In genomic region chr10:127266112-127267091, GRCm38 (mm10) we compare ENCODE assay signal across 8 mouse cellular contexts. TPM values are rescaled to one million over a fixed set of nuclear protein-coding genes. Genes with fewer than 3 reads are reported as not detected.
DNase-seq lines count a peak whose midpoint lies in the region; ATAC-seq and TF ChIP-seq lines count a peak whose summit lies in the region.

Dctn2 (plus strand) TSS chr10:127266368.

- H3K4me1 ChIP-seq in forebrain, embryonic 10.5 days: peaks cover 43% of the 10 kb centered on the region
- peaks cover 28% of the 10 kb centered on the region for H3K4me1 ChIP-seq in heart, embryonic 15.5 days (replicated peaks)
- peaks cover 6 to 15% of the 10 kb centered on the region in 2 experiments for H3K4me1 ChIP-seq in liver, embryonic 14.5 days (replicated peaks; ENCODE audit: control insufficient read depth in 2 of 2, insufficient read depth in 2 of 2, low read length in 1 of 2)
- H3K4me1 ChIP-seq in neural tube, embryonic 11.5 days (ENCODE audit: control insufficient read depth, insufficient read depth, low read length): peaks cover 16% of the 10 kb centered on the region
- peaks cover 6% of the 10 kb centered on the region for H3K4me1 ChIP-seq in stomach, postnatal 0 days (replicated peaks; ENCODE audit: control insufficient read depth, insufficient read depth)

- peak within 1 kb of the TSS; percentile 99 for H3K4me3 ChIP-seq in forebrain, embryonic 10.5 days
- peak within 1 kb of the TSS; percentile 99 for H3K4me3 ChIP-seq in heart, embryonic 15.5 days
- H3K4me3 ChIP-seq in liver, embryonic 14.5 days (ENCODE audit: insufficient read depth in 1 of 2, low read depth in 2 of 2, low read length in 2 of 2): peak within 1 kb of the TSS; percentile 82 to 97
- peak within 1 kb of the TSS; percentile 99 for H3K4me3 ChIP-seq in neural tube, embryonic 11.5 days (ENCODE audit: low read depth, low read length)
- H3K4me3 ChIP-seq in stomach, postnatal 0 days (ENCODE audit: low read depth, low read length): peak within 1 kb of the TSS; percentile 99

- peak within 1 kb of the TSS; percentile 85 for H3K4me2 ChIP-seq in heart, embryonic 15.5 days
- H3K4me2 ChIP-seq in liver, embryonic 14.5 days (ENCODE audit: low read depth): peak within 1 kb of the TSS; percentile 80
- peak within 1 kb of the TSS; percentile 94 for H3K4me2 ChIP-seq in neural tube, embryonic 11.5 days (ENCODE audit: low read depth)
- peak within 1 kb of the TSS; percentile 92 for H3K4me2 ChIP-seq in stomach, postnatal 0 days (replicated peaks; ENCODE audit: low read depth)

- peaks cover 38% of the 10 kb centered on the region for H3K27me3 ChIP-seq in forebrain, embryonic 10.5 days (ENCODE audit: poor library complexity, severe bottlenecking)
- H3K27me3 ChIP-seq in heart, embryonic 15.5 days: peaks cover 37% of the 10 kb centered on the region
- peaks cover 19% of the 10 kb centered on the region for H3K27me3 ChIP-seq in liver, embryonic 14.5 days (ENCODE audit: control insufficient read depth, insufficient read depth, low read length)
- peaks cover 9% of the 10 kb centered on the region for H3K27me3 ChIP-seq in neural tube, embryonic 11.5 days (ENCODE audit: control insufficient read depth, insufficient read depth, low read length)
- no peaks in the 10 kb centered on the region for H3K27me3 ChIP-seq in stomach, postnatal 0 days (ENCODE audit: control insufficient read depth, insufficient read depth, low read length)

- under 1% methylated on average over 70 of the region's 70 CpGs for WGBS in forebrain, embryonic 10.5 days
- under 1% methylated on average over 70 of the region's 70 CpGs for WGBS in heart, embryonic 15.5 days
- WGBS in liver, embryonic 14.5 days (ENCODE audit: insufficient replicate concordance): under 1% methylated on average over 70 of the region's 70 CpGs
- under 1% methylated on average over 67 of the region's 70 CpGs for WGBS in neural tube, embryonic 11.5 days
- WGBS in stomach, postnatal 0 days: under 1% methylated on average over 69 of the region's 70 CpGs

- H3K9ac ChIP-seq in heart, embryonic 15.5 days: peak within 1 kb of the TSS; percentile 100
- peak within 1 kb of the TSS; percentile 99 for H3K9ac ChIP-seq in liver, embryonic 14.5 days (replicated peaks)
- H3K9ac ChIP-seq in neural tube, embryonic 11.5 days (ENCODE audit: low read length): peak within 1 kb of the TSS; percentile 99
- peak within 1 kb of the TSS; percentile 100 for H3K9ac ChIP-seq in stomach, postnatal 0 days (ENCODE audit: low read length)

- peak within 1 kb of the TSS; percentile 98 for H3K27ac ChIP-seq in forebrain, embryonic 10.5 days
- peak within 1 kb of the TSS; percentile 93 for H3K27ac ChIP-seq in heart, embryonic 15.5 days
- peak within 1 kb of the TSS; percentile 80 for H3K27ac ChIP-seq in liver, embryonic 14.5 days
- peak within 1 kb of the TSS; percentile 87 for H3K27ac ChIP-seq in neural tube, embryonic 11.5 days (ENCODE audit: low read depth, low read length)
- H3K27ac ChIP-seq in stomach, postnatal 0 days (replicated peaks): peak within 1 kb of the TSS; percentile 95

- peak; percentile 67 for TF ChIP-seq EP300 in liver, embryonic 14.5 days (IDR thresholded peaks at IDR 0.05; ENCODE audit: low read depth)
- peak; percentile 97 for TF ChIP-seq EP300 in stomach, postnatal 0 days (optimal IDR thresholded peaks at IDR 0.05)

- no peaks in the 10 kb centered on the region for H3K9me3 ChIP-seq in forebrain, embryonic 10.5 days
- no peaks in the 10 kb centered on the region for H3K9me3 ChIP-seq in heart, embryonic 15.5 days (replicated peaks)
- H3K9me3 ChIP-seq in liver, embryonic 14.5 days (ENCODE audit: control insufficient read depth, low read length): no peaks in the 10 kb centered on the region
- no peaks in the 10 kb centered on the region for H3K9me3 ChIP-seq in neural tube, embryonic 11.5 days (ENCODE audit: control insufficient read depth, low read length)
- no peaks in the 10 kb centered on the region for H3K9me3 ChIP-seq in stomach, postnatal 0 days (ENCODE audit: control insufficient read depth, low read length)

- no peak; the same call in 1 of the 2 replicates for TF ChIP-seq CTCF in liver, embryonic 14.5 days (IDR thresholded peaks at IDR 0.05; ENCODE audit: low read depth)
- peak; percentile 37 for TF ChIP-seq CTCF in stomach, postnatal 0 days (IDR thresholded peaks at IDR 0.05; ENCODE audit: low read depth)

- ATAC-seq in heart, embryonic 15.5 days (replicated peaks; ENCODE audit: insufficient number of reproducible peaks, insufficient read depth, low FRiP score, low read depth): peak; percentile 98
- ATAC-seq in liver, embryonic 14.5 days (ENCODE audit: insufficient read depth): peak; percentile 97
- ATAC-seq in neural tube, embryonic 11.5 days (ENCODE audit: insufficient read depth, low FRiP score, low TSS enrichment): peak; percentile 95
- ATAC-seq in stomach, postnatal 0 days (ENCODE audit: low FRiP score, low TSS enrichment): peak; percentile 99

- peak; percentile 96 for DNase-seq in CD4-positive, CD25-positive, alpha-beta regulatory T cell, adult 2 months (ENCODE audit: low read depth, low spot score)
- peak; percentile 90 for DNase-seq in c-Kit-negative CD71-positive TER-119-positive erythroid progenitor cells, embryonic 14.5 days (ENCODE audit: low read depth, low spot score)
- DNase-seq in forebrain, embryonic 10.5 days (ENCODE audit: extremely low spot score, low spot score): peak; percentile 96
- peak; percentile 94 to 98 for DNase-seq in kidney, postnatal 25 days
- DNase-seq in liver, embryonic 14.5 days (ENCODE audit: low read depth in 3 of 3, low spot score in 3 of 3): peak; percentile 95
- DNase-seq in neural tube, embryonic 11.5 days (ENCODE audit: low spot score): peak; percentile 94
- peak; percentile 97 for DNase-seq in stomach, postnatal 0 days (ENCODE audit: low spot score)

- peaks cover 34% of the 10 kb centered on the region for H3K36me3 ChIP-seq in forebrain, embryonic 10.5 days (replicated peaks)
- peaks cover 3% of the 10 kb centered on the region; the same call in 1 of the 2 replicates for H3K36me3 ChIP-seq in heart, embryonic 15.5 days
- peaks cover 1% of the 10 kb centered on the region; the same call in 1 of the 2 replicates for H3K36me3 ChIP-seq in liver, embryonic 14.5 days (replicated peaks; ENCODE audit: control insufficient read depth, insufficient read depth, low read depth)
- peaks cover 4% of the 10 kb centered on the region; the same call in 1 of the 2 replicates for H3K36me3 ChIP-seq in neural tube, embryonic 11.5 days (ENCODE audit: control insufficient read depth, insufficient read depth, low read length)
- H3K36me3 ChIP-seq in stomach, postnatal 0 days (ENCODE audit: control insufficient read depth, insufficient read depth, low read length): no peaks in the 10 kb centered on the region

RNA-seq across cellular contexts. Expression of gene Dctn2, which starts in this region (rescaled TPM):
- 192 and 206 TPM in 2 replicates for polyA plus RNA-seq in forebrain, embryonic 10.5 days (2016; fragmentation: Nextera tagmentation; extraction: Ambion mirVana)
- polyA plus RNA-seq in heart, embryonic 15.5 days (2015; fragmentation: Nextera tagmentation; extraction: Ambion mirVana): 127 and 152 TPM in 2 replicates
- 53.8 and 58.7 TPM in 2 replicates for polyA plus RNA-seq in liver, embryonic 14.5 days (2012; rRNA removed)
- 59.2 and 64.7 TPM in 2 replicates for polyA plus RNA-seq in liver, embryonic 14.5 days (2014; fragmentation: Nextera tagmentation; extraction: Ambion mirVana)
- polyA plus RNA-seq in neural tube, embryonic 11.5 days (2014; fragmentation: Nextera tagmentation; extraction: Ambion mirVana): 224 and 230 TPM in 2 replicates
- 134 and 147 TPM in 2 replicates for polyA plus RNA-seq in stomach, postnatal 0 days (2015; fragmentation: Nextera tagmentation; extraction: Ambion mirVana)

Comparison
In these comparisons a context has a peak if more than half of its experiments do, and no peak if none do; other contexts are left out.
1. Peak in every context shown above with its lines: DNase-seq, ATAC-seq, H3K4me3 ChIP-seq and H3K27ac ChIP-seq.